Mouse (Mus musculus) kidney, adult 2 months (tissue): ENCODE data around the gene Pate4. TPM values are rescaled to one million over a fixed set of nuclear protein-coding genes. Genes with fewer than 3 reads are reported as not detected.
"Not testable (repeated sequence)": the region's sequence is repeated elsewhere in the genome, so short reads cannot be mapped to it uniquely, and the experiment has no call there.

ENCODE experiments used
- DNase-seq: peaks from one replicate; pipeline ENCODE4 v3.0.0; 2021
- H3K27ac ChIP-seq: fragments of 200-500 bp; 2 replicates; pipeline ENCODE4 v1.5.1; 2012; ENCODE audit warnings: low read depth, low read length, control low read depth, inconsistent platforms; ENCODE audit not compliant: insufficient read depth
- H3K27me3 ChIP-seq: fragments of 200-500 bp; replicated peaks from 2 replicates; pipeline ENCODE4 v1.6.1; 2012; ENCODE audit warnings: mild to moderate bottlenecking, moderate library complexity, low read length, inconsistent platforms; ENCODE audit not compliant: control insufficient read depth, insufficient read depth
- H3K36me3 ChIP-seq: fragments of 200-500 bp; 2 replicates; pipeline ENCODE4 v1.6.1; 2012; ENCODE audit warnings: mild to moderate bottlenecking, moderate library complexity, low read length, inconsistent platforms; ENCODE audit not compliant: control insufficient read depth, insufficient read depth
- H3K4me1 ChIP-seq: fragments of 200-500 bp; 2 replicates; pipeline ENCODE4 v1.6.1; 2011; ENCODE audit warnings: low read length; ENCODE audit not compliant: control insufficient read depth, insufficient read depth
- H3K4me3 ChIP-seq: fragments of 200-500 bp; 2 replicates; pipeline ENCODE4 v1.5.1; 2011; ENCODE audit warnings: mild to moderate bottlenecking, low read depth, low read length, control low read depth; ENCODE audit not compliant: insufficient read depth
- CTCF ChIP-seq: fragments of 200-500 bp; conservative IDR thresholded peaks from 2 replicates; pipeline ENCODE4 v1.5.1; 2011; ENCODE audit warnings: low read depth, mild to moderate bottlenecking, control low read depth, low read length, moderate library complexity, mixed read lengths; ENCODE audit not compliant: insufficient read depth, insufficient read length
- POLR2A ChIP-seq: fragments of 200-500 bp; IDR thresholded peaks from one replicate; pipeline ENCODE4 v1.6.1; 2011; ENCODE audit warnings: low read depth, low read length, control low read depth
- WGBS: fragments of 180-500 bp; shearing (Covaris S2); methylation state at CpG from one replicate; pipeline ENCODE4 v1.1.7; 2018; 5-methylcytosine and 5-hydroxymethylcytosine counted together
- polyA plus RNA-seq: library from polyadenylated mRNA; depleted of rRNA; stranded (reverse); fragments of >200 nt; gene quantifications from 2 replicates; pipeline ENCODE4 v1.2.3, GENCODE M21; 2012; rRNA removed

Gene Pate4
- not detected in 2 replicates for polyA plus RNA-seq

DNA sequence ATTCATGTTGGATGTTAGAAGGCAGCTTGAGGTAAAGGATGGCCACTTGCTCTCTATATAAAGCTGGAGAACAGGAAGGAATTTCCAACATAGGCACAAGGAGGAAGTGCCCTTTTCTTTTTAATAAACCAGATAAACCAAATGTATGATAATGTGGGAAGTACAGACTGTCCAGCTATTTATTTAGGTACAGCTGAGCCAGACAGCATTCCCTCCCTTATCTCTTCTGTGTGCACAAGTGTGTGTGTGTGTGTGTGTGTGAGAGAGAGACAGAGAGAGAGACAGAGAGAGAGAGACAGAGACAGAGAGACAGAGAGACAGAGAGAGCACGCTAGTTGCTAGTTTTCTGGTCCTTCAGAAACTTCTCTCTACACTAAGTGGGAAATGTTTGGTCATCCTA, at the start of gene Pate4:
Gene Pate4 (minus strand): TSS at position 101 of the 400 bp plus-strand sequence.
- no peak for TF ChIP-seq POLR2A
- TF ChIP-seq CTCF = no peak
- DNase-seq = no peak
- WGBS = 88% methylated on average over 1 of the region's 1 CpGs
- H3K27me3 ChIP-seq = no peaks in the 10 kb centered on the region
- no peak within 1 kb of the TSS for H3K27ac ChIP-seq
- H3K4me1 ChIP-seq = no peaks in the 10 kb centered on the region
- no peak within 1 kb of the TSS for H3K4me3 ChIP-seq
- no peaks in the 10 kb centered on the region for H3K36me3 ChIP-seq

DNA sequence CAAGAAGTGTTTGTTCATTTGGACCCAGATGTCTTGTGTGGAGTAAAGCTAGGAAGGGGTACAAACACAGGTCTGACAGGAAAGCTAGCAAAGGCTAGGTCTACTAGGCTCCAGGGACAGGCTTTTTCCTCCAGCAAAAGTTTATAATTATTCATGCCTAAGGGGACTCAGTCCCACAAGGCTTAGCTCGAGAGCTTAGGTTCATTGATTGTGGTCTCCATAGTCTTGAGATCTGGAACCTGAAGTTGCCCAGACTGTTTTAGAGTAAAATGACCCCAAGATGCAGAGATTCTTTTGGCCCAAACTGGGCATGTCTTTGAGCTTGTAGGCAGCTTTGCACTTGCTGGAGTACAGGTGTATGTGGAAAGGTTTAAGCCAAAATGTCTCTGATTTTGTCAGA, 36.4 kb upstream of the Pate4 start, which contains the start of gene Pate3:
Gene Pate3 (minus strand): TSS at position 101 of the 400 bp plus-strand sequence.
- Histone ChIP-seq H3K36me3 (no peaks in the 10 kb centered on the region), H3K4me1 (no peaks in the 10 kb centered on the region), H3K27me3 (no peaks in the 10 kb centered on the region), H3K4me3 (no peak within 1 kb of the TSS), H3K27ac (no peak within 1 kb of the TSS)
- 60% methylated on average over 1 of the region's 1 CpGs for WGBS
- no peak for TF ChIP-seq CTCF
- no peak for TF ChIP-seq POLR2A
- DNase-seq = no peak

- Histone ChIP-seq H3K27me3 (no peaks in the 10 kb centered on the region), H3K4me3 (no peak overlapping the region), H3K27ac (no peak overlapping the region), H3K36me3 (no peaks in the 10 kb centered on the region), H3K4me1 (no peaks in the 10 kb centered on the region)
- DNase-seq = peak; percentile 38
- no peak for TF ChIP-seq POLR2A
- no peak for TF ChIP-seq CTCF
- WGBS = 71% methylated on average over 1 of the region's 1 CpGs
These were observed 21.2 kb upstream of the Pate4 start for GRCm38 (mm10) chr9:35632981-35633380.

- DNase-seq, H3K27me3 ChIP-seq, H3K4me3 ChIP-seq, H3K27ac ChIP-seq, H3K36me3 ChIP-seq, H3K4me1 ChIP-seq: not testable (repeated sequence)
- WGBS = 59% methylated on average over 2 of the region's 2 CpGs
These were observed 5.0 kb upstream of the Pate4 start for GRCm38 (mm10) chr9:35616784-35617183.

GRCm38 (mm10) chr9:35614005-35614404, 2.3 kb upstream of the Pate4 start:
- H3K4me3 ChIP-seq = no peak overlapping the region
- no peaks in the 10 kb centered on the region for H3K36me3 ChIP-seq
- no peak for TF ChIP-seq POLR2A
- TF ChIP-seq CTCF = no peak
- H3K27ac ChIP-seq = no peak overlapping the region
- H3K4me1 ChIP-seq = no peaks in the 10 kb centered on the region
- DNase-seq = peak; percentile 7
- 28% methylated on average over 2 of the region's 2 CpGs for WGBS
- no peaks in the 10 kb centered on the region; the same call in 1 of the 2 replicates for H3K27me3 ChIP-seq

GRCm38 (mm10) chr9:35607647-35608405, 3.9 kb downstream of the Pate4 start:
- Histone ChIP-seq H3K27ac (no peak overlapping the region), H3K4me3 (no peak overlapping the region), H3K36me3 (no peaks in the 10 kb centered on the region), H3K27me3 (no peaks in the 10 kb centered on the region), H3K4me1 (no peaks in the 10 kb centered on the region)
- TF ChIP-seq POLR2A = no peak
- no peak for TF ChIP-seq CTCF
- no peak for DNase-seq
- WGBS = 65% methylated on average over 8 of the region's 8 CpGs

- DNase-seq = peak; percentile 60
- Histone ChIP-seq H3K4me3 (no peak overlapping the region), H3K27me3 (no peaks in the 10 kb centered on the region), H3K4me1 (no peaks in the 10 kb centered on the region; the same call in 1 of the 2 replicates), H3K27ac (no peak overlapping the region), H3K36me3 (no peaks in the 10 kb centered on the region)
- TF ChIP-seq CTCF (peak; percentile 45), POLR2A (no peak)
- 1% methylated on average over 2 of the region's 2 CpGs for WGBS
These were observed 18.8 kb downstream of the Pate4 start for GRCm38 (mm10) chr9:35592903-35593302.

- DNase-seq = no peak
- WGBS = 72% methylated on average over 1 of the region's 1 CpGs
- Histone ChIP-seq H3K4me1 (no peaks in the 10 kb centered on the region), H3K27me3 (no peaks in the 10 kb centered on the region), H3K36me3 (no peaks in the 10 kb centered on the region), H3K27ac (no peak overlapping the region), H3K4me3 (no peak overlapping the region)
- TF ChIP-seq CTCF = no peak
- no peak for TF ChIP-seq POLR2A
These were observed 24.1 kb downstream of the Pate4 start for GRCm38 (mm10) chr9:35587674-35588073.
